Mouse (Mus musculus) midbrain, embryonic 15.5 days (tissue): ENCODE data around the gene Prickle1. TPM values are rescaled to one million over a fixed set of nuclear protein-coding genes. Genes with fewer than 3 reads are reported as not detected.

ENCODE experiments used
- ATAC-seq: fragments of 200-750 bp; cut with Nextera tagmentation; replicated peaks from 2 replicates; pipeline ENCODE4 v1.8.0; 2017; ENCODE audit warnings: moderate TSS enrichment
- H3K27ac ChIP-seq: fragments of 300-500 bp; sonication (generic); 2 replicates; pipeline ENCODE4 v1.5.1; 2015; ENCODE audit warnings: mild to moderate bottlenecking, inconsistent platforms
- H3K27me3 ChIP-seq: fragments of 300-500 bp; sonication (generic); replicated peaks from 2 replicates; pipeline ENCODE4 v1.6.1; 2015; ENCODE audit warnings: inconsistent platforms
- H3K36me3 ChIP-seq: fragments of 300-500 bp; sonication (generic); replicated peaks from 2 replicates; pipeline ENCODE4 v1.6.1; 2015; ENCODE audit warnings: inconsistent platforms
- H3K4me1 ChIP-seq: fragments of 300-500 bp; sonication (generic); 2 replicates; pipeline ENCODE4 v1.6.1; 2015; ENCODE audit warnings: inconsistent platforms
- H3K4me2 ChIP-seq: fragments of 300-500 bp; sonication (generic); 2 replicates; pipeline ENCODE4 v1.6.1; 2015; ENCODE audit warnings: inconsistent platforms, mild to moderate bottlenecking, moderate library complexity
- H3K4me3 ChIP-seq: fragments of 300-500 bp; sonication (generic); 2 replicates; pipeline ENCODE4 v1.5.1; 2015; ENCODE audit warnings: mild to moderate bottlenecking, inconsistent platforms
- H3K9ac ChIP-seq: fragments of 300-500 bp; sonication (generic); 2 replicates; pipeline ENCODE4 v1.6.1; 2015; ENCODE audit warnings: mild to moderate bottlenecking, inconsistent platforms
- H3K9me3 ChIP-seq: fragments of 300-500 bp; sonication (generic); 2 replicates; pipeline ENCODE4 v1.6.1; 2016; ENCODE audit warnings: inconsistent platforms
- WGBS: fragments of 180-500 bp; shearing (Covaris S2); methylation state at CpG from one replicate; pipeline ENCODE4 v1.1.7; 2015; ENCODE audit warnings: mixed read lengths; 5-methylcytosine and 5-hydroxymethylcytosine counted together
- polyA plus RNA-seq: library from polyadenylated mRNA; unstranded; fragments of >200 nt; fragmentation: Nextera tagmentation; extraction: Ambion mirVana; gene quantifications from 2 replicates; pipeline ENCODE4 v1.2.1, GENCODE M21; 2015

Gene Prickle1
- polyA plus RNA-seq, 1 experiment from 2014 or later: 12.9 TPM

GRCm38 (mm10) chr15:93613606-93614005 is 17.9 kb upstream of the Prickle1 start:
- Histone ChIP-seq H3K4me2 (no peak overlapping the region), H3K27me3 (no peaks in the 10 kb centered on the region), H3K9ac (no peak overlapping the region), H3K9me3 (no peaks in the 10 kb centered on the region), H3K4me3 (no peak overlapping the region), H3K27ac (no peak overlapping the region), H3K4me1 (no peaks in the 10 kb centered on the region), H3K36me3 (no peaks in the 10 kb centered on the region)
- ATAC-seq: no peak
- 76% methylated on average over 3 of the region's 3 CpGs for whole genome bisulfite sequencing

GRCm38 (mm10) chr15:93611536-93612300 is 16.0 kb upstream of the Prickle1 start:
- Histone ChIP-seq H3K4me1 (no peaks in the 10 kb centered on the region), H3K9ac (no peak overlapping the region), H3K27ac (no peak overlapping the region), H3K4me2 (no peak overlapping the region), H3K4me3 (no peak overlapping the region), H3K36me3 (no peaks in the 10 kb centered on the region), H3K27me3 (no peaks in the 10 kb centered on the region), H3K9me3 (no peaks in the 10 kb centered on the region)
- ATAC-seq: no peak
- WGBS: 86% methylated on average over 16 of the region's 16 CpGs

- H3K9ac ChIP-seq: no peak overlapping the region
- H3K4me3 ChIP-seq: no peak overlapping the region
- no peak overlapping the region for H3K4me2 ChIP-seq
- no peaks in the 10 kb centered on the region for H3K27me3 ChIP-seq
- no peaks in the 10 kb centered on the region for H3K36me3 ChIP-seq
- 73% methylated on average over 19 of the region's 19 CpGs for WGBS
- no peaks in the 10 kb centered on the region for H3K4me1 ChIP-seq
- H3K9me3 ChIP-seq: no peaks in the 10 kb centered on the region
- ATAC-seq: no peak
- H3K27ac ChIP-seq: no peak overlapping the region
Observed at GRCm38 (mm10) chr15:93610721-93611201, 15.1 kb upstream of the Prickle1 start.

GRCm38 (mm10) chr15:93610288-93610687 is 14.6 kb upstream of the Prickle1 start:
- Histone ChIP-seq H3K4me3 (no peak overlapping the region), H3K36me3 (no peaks in the 10 kb centered on the region), H3K9me3 (no peaks in the 10 kb centered on the region), H3K27ac (no peak overlapping the region), H3K27me3 (no peaks in the 10 kb centered on the region), H3K4me1 (no peaks in the 10 kb centered on the region), H3K9ac (no peak overlapping the region), H3K4me2 (no peak overlapping the region)
- no peak for ATAC-seq
- 86% methylated on average over 18 of the region's 18 CpGs for WGBS

GRCm38 (mm10) chr15:93602850-93603249 is 7.2 kb upstream of the Prickle1 start:
- H3K9ac ChIP-seq: no peak overlapping the region
- no peaks in the 10 kb centered on the region for H3K4me1 ChIP-seq
- no peaks in the 10 kb centered on the region for H3K9me3 ChIP-seq
- ATAC-seq: no peak
- H3K27ac ChIP-seq: no peak overlapping the region
- no peak overlapping the region for H3K4me3 ChIP-seq
- H3K36me3 ChIP-seq: no peaks in the 10 kb centered on the region
- WGBS: 91% methylated on average over 6 of the region's 6 CpGs
- no peak overlapping the region for H3K4me2 ChIP-seq
- no peaks in the 10 kb centered on the region; the same call in 1 of the 2 replicates for H3K27me3 ChIP-seq

- Histone ChIP-seq H3K9me3 (no peaks in the 10 kb centered on the region), H3K27ac (no peak overlapping the region), H3K4me1 (peaks cover 3% of the 10 kb centered on the region), H3K36me3 (no peaks in the 10 kb centered on the region), H3K4me3 (no peak overlapping the region), H3K9ac (no peak overlapping the region), H3K27me3 (no peaks in the 10 kb centered on the region; the same call in 1 of the 2 replicates), H3K4me2 (no peak overlapping the region)
- WGBS: 94% methylated on average over 13 of the region's 13 CpGs
- no peak for ATAC-seq
Observed at GRCm38 (mm10) chr15:93601461-93602015, 5.8 kb upstream of the Prickle1 start.

GRCm38 (mm10) chr15:93596991-93597390 is 1.3 kb upstream of the Prickle1 start:
- no peaks in the 10 kb centered on the region for H3K9me3 ChIP-seq
- peaks cover 21% of the 10 kb centered on the region for H3K4me1 ChIP-seq
- no peaks in the 10 kb centered on the region; the same call in 1 of the 2 replicates for H3K27me3 ChIP-seq
- no peak for ATAC-seq
- no peak overlapping the region for H3K4me2 ChIP-seq
- no peak overlapping the region for H3K9ac ChIP-seq
- H3K36me3 ChIP-seq: no peaks in the 10 kb centered on the region
- no peak overlapping the region for H3K27ac ChIP-seq
- 69% methylated on average over 11 of the region's 11 CpGs for WGBS
- no peak overlapping the region for H3K4me3 ChIP-seq

- H3K9ac ChIP-seq: peak overlapping the region; percentile 75
- no peaks in the 10 kb centered on the region; the same call in 1 of the 2 replicates for H3K27me3 ChIP-seq
- H3K4me1 ChIP-seq: peaks cover 28% of the 10 kb centered on the region
- peak overlapping the region; percentile 82; the same call in 1 of the 2 replicates for H3K27ac ChIP-seq
- WGBS: 0% methylated on average over 11 of the region's 11 CpGs
- H3K4me2 ChIP-seq: peak overlapping the region; percentile 77
- H3K36me3 ChIP-seq: no peaks in the 10 kb centered on the region
- peak; percentile 69 for ATAC-seq
- peak overlapping the region; percentile 75 for H3K4me3 ChIP-seq
- H3K9me3 ChIP-seq: no peaks in the 10 kb centered on the region
Observed at GRCm38 (mm10) chr15:93596285-93596684, 594 bp upstream of the Prickle1 start.

- H3K27me3 ChIP-seq: no peaks in the 10 kb centered on the region; the same call in 1 of the 2 replicates
- peak; percentile 79 for ATAC-seq
Observed at GRCm38 (mm10) chr15:93594888-93595698, 598 bp downstream of the Prickle1 start.

GRCm38 (mm10) chr15:93594296-93594887 is 1.3 kb downstream of the Prickle1 start:
- no peak for ATAC-seq
- H3K9ac ChIP-seq: no peak overlapping the region
- WGBS: 24% methylated on average over 10 of the region's 10 CpGs

More at GRCm38 (mm10) chr15:93594888-93595698, 598 bp downstream of the Prickle1 start:
- H3K36me3 ChIP-seq: no peaks in the 10 kb centered on the region
- peak overlapping the region; percentile 77 for H3K4me2 ChIP-seq
- WGBS: under 1% methylated on average over 64 of the region's 64 CpGs
- peak overlapping the region; percentile 75 for H3K4me3 ChIP-seq
- H3K27ac ChIP-seq: peak overlapping the region; percentile 82
- H3K4me1 ChIP-seq: peaks cover 31% of the 10 kb centered on the region
- peak overlapping the region; percentile 75 for H3K9ac ChIP-seq
- no peaks in the 10 kb centered on the region for H3K9me3 ChIP-seq

GRCm38 (mm10) chr15:93592596-93592995 is 3.1 kb downstream of the Prickle1 start:
- Histone ChIP-seq H3K27ac (no peak overlapping the region), H3K27me3 (no peaks in the 10 kb centered on the region; the same call in 1 of the 2 replicates), H3K4me3 (no peak overlapping the region), H3K9me3 (no peaks in the 10 kb centered on the region), H3K9ac (no peak overlapping the region), H3K4me1 (peaks cover 31% of the 10 kb centered on the region), H3K4me2 (no peak overlapping the region), H3K36me3 (no peaks in the 10 kb centered on the region)
- 72% methylated on average over 3 of the region's 3 CpGs for WGBS
- no peak for ATAC-seq

More at GRCm38 (mm10) chr15:93594296-93594887, 1.3 kb downstream of the Prickle1 start:
- H3K27me3 ChIP-seq: no peaks in the 10 kb centered on the region; the same call in 1 of the 2 replicates
- no peaks in the 10 kb centered on the region for H3K36me3 ChIP-seq
- peaks cover 31% of the 10 kb centered on the region for H3K4me1 ChIP-seq
- H3K27ac ChIP-seq: no peak overlapping the region
- H3K4me3 ChIP-seq: peak overlapping the region; percentile 75
- H3K4me2 ChIP-seq: peak overlapping the region; percentile 77
- no peaks in the 10 kb centered on the region for H3K9me3 ChIP-seq
